Mouse (Mus musculus) liver, embryonic 14.5 days (tissue): ENCODE measurements around the gene Gm47995. TPM values are rescaled to one million over a fixed set of nuclear protein-coding genes. Genes with fewer than 3 reads are reported as not detected.

Experiments
- ATAC-seq: fragments of 200-750 bp; cut with Nextera tagmentation; 2 replicates; pipeline ENCODE4 v1.8.0; 2017; ENCODE audit warnings: moderate number of reproducible peaks, mild to moderate bottlenecking, moderate library complexity; ENCODE audit not compliant: insufficient read depth
- DNase-seq, 3 experiments: peaks; one replicate each; pipeline ENCODE4 v3.0.0-alpha.2; 2012 to 2013; ENCODE audit warnings: low read depth in 3 of 3, low spot score in 3 of 3
- H3K27ac ChIP-seq: fragments of 300-500 bp; sonication (generic); 2 replicates; pipeline ENCODE4 v1.5.1; 2014; ENCODE audit warnings: moderate library complexity, mild to moderate bottlenecking, control low read depth, inconsistent platforms
- H3K27me3 ChIP-seq: fragments of 300-500 bp; sonication (generic); 2 replicates; pipeline ENCODE4 v1.6.1; 2014; ENCODE audit warnings: mild to moderate bottlenecking, low read length, moderate library complexity; ENCODE audit not compliant: control insufficient read depth, insufficient read depth
- H3K36me3 ChIP-seq: fragments of 300-500 bp; sonication (generic); replicated peaks from 2 replicates; pipeline ENCODE4 v1.6.1; 2014; ENCODE audit warnings: low read depth; ENCODE audit not compliant: control insufficient read depth, insufficient read depth
- H3K4me1 ChIP-seq, 2 experiments: fragments of 200-500 bp in 1 of 2; fragments of 300-500 bp in 1 of 2; sonication (generic) in 1 of 2; replicated peaks; 2 replicates each; pipeline ENCODE4 v1.6.1; 2012 to 2014; ENCODE audit warnings: antibody characterized with exemption in 1 of 2, inconsistent platforms in 1 of 2, low read length in 1 of 2; ENCODE audit not compliant: control insufficient read depth in 2 of 2, insufficient read depth in 2 of 2
- H3K4me2 ChIP-seq: fragments of 300-500 bp; sonication (generic); 2 replicates; pipeline ENCODE4 v1.6.1; 2014; ENCODE audit warnings: low read depth, mild to moderate bottlenecking, control low read depth, moderate library complexity
- H3K4me3 ChIP-seq, 2 experiments: fragments of 200-500 bp in 1 of 2; fragments of 300-500 bp in 1 of 2; sonication (generic) in 1 of 2; 2 replicates each; pipeline ENCODE4 v1.5.1; 2012 to 2014; ENCODE audit warnings: low read depth in 2 of 2, low read length in 2 of 2, mild to moderate bottlenecking in 2 of 2, control low read depth in 1 of 2, inconsistent platforms in 1 of 2, moderate library complexity in 1 of 2; ENCODE audit not compliant: insufficient read depth in 1 of 2
- H3K9ac ChIP-seq: fragments of 300-500 bp; sonication (generic); replicated peaks from 2 replicates; pipeline ENCODE4 v1.6.1; 2014; ENCODE audit warnings: mild to moderate bottlenecking, control low read depth, moderate library complexity
- H3K9me3 ChIP-seq: fragments of 300-500 bp; sonication (generic); 2 replicates; pipeline ENCODE4 v1.6.1; 2016; ENCODE audit warnings: low read length, mixed read lengths; ENCODE audit not compliant: control insufficient read depth
- CTCF ChIP-seq: IDR thresholded peaks from 2 replicates; pipeline ENCODE4 v1.5.1; 2016; ENCODE audit warnings: antibody characterized with exemption, low read depth, control low read depth
- EP300 ChIP-seq: IDR thresholded peaks from 2 replicates; pipeline ENCODE4 v1.6.1; 2016; ENCODE audit warnings: antibody characterized with exemption, low read depth
- WGBS: fragments of 180-500 bp; shearing (Covaris S2); extraction: QIAGEN DNeasy Blood & Tissue Kit; methylation state at CpG from one replicate; pipeline ENCODE4 v1.1.7; 2014; ENCODE audit not compliant: insufficient replicate concordance; 5-methylcytosine and 5-hydroxymethylcytosine counted together
- polyA plus RNA-seq, 2 experiments: library from polyadenylated mRNA; depleted of rRNA in 1 of 2; stranded (reverse) in 1 of 2; unstranded in 1 of 2; fragments of >200 nt; fragmentation: Nextera tagmentation in 1 of 2; extraction: Ambion mirVana in 1 of 2; gene quantifications; 2 replicates each; pipeline versions ENCODE4 v1.2.1 to v1.2.3; 2012 to 2014

Gm47995 gene
- polyA plus RNA-seq, 2 experiments, result 0.71 to 0.88 TPM

DNA sequence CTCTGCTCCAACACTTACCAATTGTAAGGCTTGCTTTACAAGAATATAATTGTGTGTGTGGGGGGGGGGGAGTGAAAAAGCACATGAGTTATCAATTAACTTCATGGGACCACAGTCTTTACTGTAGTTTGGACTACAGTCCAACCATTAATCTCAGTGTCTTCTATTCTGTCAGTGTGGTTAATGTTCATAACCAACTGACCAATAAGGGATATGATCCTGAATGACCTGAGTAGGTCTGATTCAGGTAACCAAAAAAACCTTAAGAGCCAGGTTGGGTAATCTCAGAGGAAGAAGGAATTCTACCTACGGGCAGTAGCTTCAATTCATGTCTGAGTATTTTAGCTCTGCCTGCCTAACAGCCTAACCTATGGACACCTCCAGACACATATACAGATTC lies 26.3 kb downstream of the Gm47995 start:
- no peaks in the 10 kb centered on the region for H3K4me1 ChIP-seq
- no peaks in the 10 kb centered on the region for H3K36me3 ChIP-seq
- no peaks in the 10 kb centered on the region for H3K9me3 ChIP-seq
- DNase-seq, result no peak
- no peaks in the 10 kb centered on the region for H3K27me3 ChIP-seq
- no peak overlapping the region for H3K4me3 ChIP-seq
- H3K27ac ChIP-seq, result no peak overlapping the region
- 69% methylated on average over 1 of the region's 1 CpGs for WGBS
- TF ChIP-seq CTCF (no peak), EP300 (no peak)
- no peak overlapping the region for H3K9ac ChIP-seq
- no peak overlapping the region for H3K4me2 ChIP-seq
- no peak for ATAC-seq

DNA sequence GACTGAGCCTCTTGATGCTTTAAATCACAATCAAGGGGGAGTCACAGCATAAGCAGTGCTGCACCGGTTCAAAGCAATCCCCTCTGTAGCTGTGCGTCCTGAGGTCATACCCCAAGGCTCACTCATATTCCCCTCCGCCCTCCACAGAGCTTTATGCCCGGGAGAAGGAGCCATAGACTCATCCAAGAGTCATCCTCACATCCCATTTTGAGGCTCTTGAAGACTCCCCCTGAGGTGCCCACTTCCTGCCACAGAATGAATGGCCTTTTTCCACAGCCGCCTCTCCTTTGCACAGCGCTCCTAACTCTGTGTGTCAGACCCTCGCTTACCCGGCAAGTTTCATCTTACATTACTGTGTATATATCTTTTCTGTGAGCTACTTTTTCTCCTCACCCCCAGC lies 29.3 kb downstream of the Gm47995 start:
- no peaks in the 10 kb centered on the region for H3K27me3 ChIP-seq
- no peaks in the 10 kb centered on the region for H3K36me3 ChIP-seq
- H3K4me1 ChIP-seq, result no peaks in the 10 kb centered on the region
- H3K9me3 ChIP-seq, result no peaks in the 10 kb centered on the region
- TF ChIP-seq CTCF, result no peak
- no peak for TF ChIP-seq EP300
- no peak for ATAC-seq
- no peak overlapping the region for H3K27ac ChIP-seq
- WGBS, result 68% methylated on average over 8 of the region's 8 CpGs
- no peak overlapping the region for H3K4me3 ChIP-seq
- no peak overlapping the region for H3K9ac ChIP-seq
- no peak for DNase-seq
- no peak overlapping the region for H3K4me2 ChIP-seq

DNA sequence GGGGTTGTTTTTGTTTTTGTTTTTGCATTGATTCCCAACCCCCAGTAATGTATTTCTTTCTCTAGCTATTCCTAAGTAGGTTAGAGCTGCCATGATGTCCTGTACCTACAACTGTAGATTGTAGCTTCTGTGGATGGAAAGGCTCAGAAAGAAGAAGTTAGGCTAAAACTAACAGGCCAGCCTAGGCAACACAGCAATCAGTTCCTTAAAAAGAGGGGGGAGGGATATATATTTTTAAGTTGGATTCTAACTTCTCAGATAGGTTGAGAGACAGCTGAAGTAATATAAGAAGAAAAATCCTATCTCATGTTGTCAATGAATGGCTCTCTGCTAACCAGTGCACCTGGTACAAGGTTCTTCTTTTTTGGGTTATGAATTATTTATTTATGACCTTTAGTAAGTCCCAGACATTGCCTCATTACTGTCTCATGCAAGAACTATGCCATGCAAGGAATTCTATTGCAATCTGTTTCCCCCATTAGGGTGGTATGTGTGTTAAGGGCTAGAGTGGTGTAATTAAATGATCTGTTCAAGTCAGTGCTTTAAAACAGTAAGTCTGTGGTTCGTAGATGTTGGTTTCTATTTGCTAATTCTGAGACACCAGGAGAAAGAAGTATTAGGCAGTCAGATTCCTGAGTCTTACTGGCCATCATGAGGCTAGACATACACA lies 30.2 kb downstream of the Gm47995 start:
- Histone ChIP-seq H3K36me3 (no peaks in the 10 kb centered on the region), H3K9me3 (no peaks in the 10 kb centered on the region), H3K9ac (no peak overlapping the region), H3K4me3 (no peak overlapping the region), H3K4me1 (no peaks in the 10 kb centered on the region), H3K4me2 (no peak overlapping the region), H3K27me3 (no peaks in the 10 kb centered on the region), H3K27ac (no peak overlapping the region)
- TF ChIP-seq EP300 (no peak), CTCF (no peak)
- ATAC-seq (no peak), DNase-seq (no peak)
- 49% methylated on average over 1 of the region's 1 CpGs for WGBS

DNA sequence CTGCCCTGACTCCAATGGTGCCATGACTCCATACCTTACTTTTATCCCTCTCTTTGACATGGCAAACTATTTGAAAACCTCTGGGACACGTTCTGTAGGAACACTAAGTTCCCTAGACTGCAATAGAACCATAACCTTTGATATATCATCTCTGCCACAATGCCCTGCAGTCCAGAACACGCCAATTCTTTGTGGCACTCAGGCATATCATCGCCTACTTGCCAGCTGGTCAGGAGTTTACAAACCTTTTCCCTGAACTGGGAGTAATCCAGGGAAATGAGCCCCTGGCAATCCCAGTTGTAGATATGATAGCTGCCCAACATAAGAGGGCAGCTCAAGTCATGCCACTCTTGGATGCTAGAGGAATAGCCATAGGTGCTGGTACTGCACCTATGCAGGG lies 34.1 kb downstream of the Gm47995 start:
- ATAC-seq, result no peak
- Histone ChIP-seq H3K9ac (no peak overlapping the region), H3K4me1 (no peaks in the 10 kb centered on the region), H3K27ac (no peak overlapping the region), H3K4me3 (no peak overlapping the region), H3K27me3 (no peaks in the 10 kb centered on the region), H3K9me3 (no peaks in the 10 kb centered on the region), H3K36me3 (no peaks in the 10 kb centered on the region), H3K4me2 (no peak overlapping the region)
- DNase-seq, result no peak
- 58% methylated on average over 3 of the region's 3 CpGs for WGBS
- TF ChIP-seq EP300 (no peak), CTCF (no peak)

DNA sequence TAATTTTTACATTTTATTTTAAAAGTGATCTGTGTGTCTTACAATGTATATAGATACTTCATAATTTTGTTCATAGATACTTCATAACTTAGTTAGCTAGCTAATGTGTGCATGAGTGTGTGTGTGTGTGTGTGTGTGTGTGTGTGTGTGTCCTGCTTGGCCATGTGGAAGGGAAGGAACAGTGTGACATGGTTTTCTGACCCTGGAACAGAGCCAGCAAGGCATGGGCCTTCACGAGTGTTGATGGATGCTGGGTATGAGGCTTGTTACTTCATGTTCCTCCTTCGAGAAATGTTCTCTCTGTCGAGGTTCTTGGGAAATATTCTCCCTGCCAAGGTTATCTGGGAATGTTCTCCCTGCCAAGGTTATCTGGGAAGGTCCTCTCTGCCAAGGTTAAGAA lies 35.5 kb downstream of the Gm47995 start:
- H3K4me2 ChIP-seq, result no peak overlapping the region
- ATAC-seq (no peak), DNase-seq (no peak)
- H3K27ac ChIP-seq, result no peak overlapping the region
- H3K9me3 ChIP-seq, result no peaks in the 10 kb centered on the region
- no peak overlapping the region for H3K9ac ChIP-seq
- no peaks in the 10 kb centered on the region for H3K27me3 ChIP-seq
- peaks cover 0 to 6% of the 10 kb centered on the region in 2 experiments; a peak in 2 of 4 replicates for H3K4me1 ChIP-seq
- H3K4me3 ChIP-seq, result no peak overlapping the region
- WGBS, result 64% methylated on average over 3 of the region's 3 CpGs
- no peaks in the 10 kb centered on the region for H3K36me3 ChIP-seq
- TF ChIP-seq EP300, result no peak
